Comparison of ENCODE assay signal across 24 mouse cellular contexts in the genomic region with DNA sequence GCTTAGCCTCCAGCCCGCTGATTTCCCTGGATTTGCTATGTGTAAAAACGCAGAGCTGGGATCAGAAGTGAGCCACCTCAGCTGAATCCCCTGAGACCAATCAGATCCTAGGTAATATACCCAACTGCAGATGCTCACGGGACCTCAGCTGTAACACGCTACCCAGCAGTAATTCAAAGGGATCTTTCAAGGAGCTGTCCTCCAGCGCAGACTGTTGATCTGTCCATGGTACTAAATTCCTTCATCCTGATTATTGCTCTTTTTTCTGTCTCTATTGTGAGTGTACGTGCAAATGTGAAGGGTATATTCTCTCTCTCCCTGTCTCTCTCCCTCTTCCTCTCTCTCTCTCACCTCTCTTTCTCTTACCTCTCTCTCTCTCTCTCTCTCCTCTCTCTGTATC. TPM values are rescaled to one million over a fixed set of nuclear protein-coding genes. Genes with fewer than 3 reads are reported as not detected.
A peak's percentile ranks its signal among the peaks of the same experiment; 100 is the strongest.
DNase-seq lines count a peak whose midpoint lies in the region; ATAC-seq and TF ChIP-seq lines count a peak whose summit lies in the region.
"Had no signal": no experiment of that assay in that cellular context is flagged by ENCODE, and none has a peak within 500 bp of the region (broad histone marks: within the 10 kb centered on the region; RNA-seq: fewer than 3 reads in every experiment).

No protein-coding gene starts in this region.

- H3K9me3 ChIP-seq in liver, embryonic 12.5 days (replicated peaks), result no peaks in the 10 kb centered on the region
- H3K9me3 ChIP-seq: embryonic facial prominence, embryonic 13.5 days; heart, embryonic 10.5 days; hindbrain, embryonic 15.5 days; limb, embryonic 13.5 days; stomach, embryonic 15.5 days had no signal

- no peak for TF ChIP-seq POLR2A in liver, adult 2 months (IDR thresholded peaks at IDR 0.05; ENCODE audit: extremely low read depth, insufficient read depth, low read length)

- WGBS in liver, adult 2 months, result 14% methylated on average over 6 of the region's 6 CpGs
- WGBS in liver, embryonic 12.5 days (ENCODE audit: insufficient replicate concordance), result 15% methylated on average over 6 of the region's 6 CpGs

- no peak overlapping the region for H3K4me3 ChIP-seq in liver, adult 2 months (ENCODE audit: insufficient read depth, low read depth, low read length)
- no peak overlapping the region for H3K4me3 ChIP-seq in liver, embryonic 12.5 days
- H3K4me3 ChIP-seq: embryonic facial prominence, embryonic 13.5 days; heart, embryonic 10.5 days; hindbrain, embryonic 15.5 days; layer of hippocampus, adult 2 months; left cerebral cortex, adult 2 months; limb, embryonic 13.5 days; stomach, embryonic 15.5 days had no signal

- H3K27ac ChIP-seq in liver, adult 2 months (replicated peaks; ENCODE audit: insufficient read depth, low read depth, low read length), result peak overlapping the region; percentile 27
- no peak overlapping the region for H3K27ac ChIP-seq in liver, embryonic 12.5 days
- H3K27ac ChIP-seq: embryonic facial prominence, embryonic 13.5 days; heart, embryonic 10.5 days; hindbrain, embryonic 15.5 days; layer of hippocampus, adult 2 months; left cerebral cortex, adult 2 months; limb, embryonic 13.5 days; macrophage; stomach, embryonic 15.5 days had no signal

- DNase-seq in liver, adult 2 months (ENCODE audit: extremely low read depth, low read depth, low spot score), result no peak
- DNase-seq in Muller cell, postnatal 12 days (ENCODE audit: inconsistent ontology term), result peak; percentile 27
- peak; percentile 72 for DNase-seq in embryo, embryonic 10 days (ENCODE audit: low spot score)
- no peak for DNase-seq in layer of hippocampus, adult 11-12 months (ENCODE audit: low spot score)
- no peak for DNase-seq in cerebellum, postnatal 25 days
- DNase-seq: cerebellum, adult 9-10 months; gastrocnemius, postnatal 36 days; heart, postnatal 14 days; liver, postnatal 0 days; midbrain, embryonic 14.5 days; right cerebral cortex, adult 18-20 months; spleen, adult 18-20 months had no signal

- H3K27me3 ChIP-seq in liver, adult 2 months (ENCODE audit: control insufficient read depth, insufficient read depth, low read length), result no peaks in the 10 kb centered on the region
- peaks cover 91% of the 10 kb centered on the region for H3K27me3 ChIP-seq in liver, embryonic 12.5 days (replicated peaks)

- ATAC-seq in liver, embryonic 12.5 days, result no peak
- ATAC-seq in megakaryocyte-erythroid progenitor cell, adult 5-6 weeks (replicated peaks; ENCODE audit: low FRiP score, low TSS enrichment, poor library complexity, severe bottlenecking), result 0 out of 2 replicates have a peak, but pooled peaks have one; percentile 41
- ATAC-seq: CD4-positive, CD25-positive, alpha-beta regulatory T cell, adult 4 months; intestine, embryonic 16.5 days; liver, postnatal 0 days had no signal

- no peak overlapping the region for H3K4me2 ChIP-seq in liver, embryonic 12.5 days
- H3K4me2 ChIP-seq: embryonic facial prominence, embryonic 13.5 days; hindbrain, embryonic 15.5 days; limb, embryonic 13.5 days; stomach, embryonic 15.5 days had no signal

- H3K79me2 ChIP-seq in liver, adult 2 months (ENCODE audit: control insufficient read depth, insufficient read depth, low read length), result no peaks in the 10 kb centered on the region

- H3K9ac ChIP-seq in liver, adult 2 months (ENCODE audit: low read depth, low read length), result no peak overlapping the region
- no peak overlapping the region for H3K9ac ChIP-seq in liver, embryonic 12.5 days
- H3K9ac ChIP-seq: embryonic facial prominence, embryonic 13.5 days; hindbrain, embryonic 15.5 days; limb, embryonic 13.5 days; liver, postnatal 0 days; stomach, embryonic 15.5 days had no signal

- H3K4me1 ChIP-seq in liver, adult 2 months (ENCODE audit: control insufficient read depth, insufficient read depth, low read length), result peaks cover 14% of the 10 kb centered on the region
- 0 out of 2 replicates have a peak, but pooled peaks cover under 1% of the 10 kb centered on the region for H3K4me1 ChIP-seq in liver, embryonic 12.5 days

- no peak for TF ChIP-seq CTCF in liver, adult 2 months (IDR thresholded peaks at IDR 0.05; ENCODE audit: low read depth, low read length)

- no peaks in the 10 kb centered on the region for H3K36me3 ChIP-seq in liver, adult 2 months (ENCODE audit: control insufficient read depth, insufficient read depth, low read length)
- no peaks in the 10 kb centered on the region for H3K36me3 ChIP-seq in liver, embryonic 12.5 days
- H3K36me3 ChIP-seq: embryonic facial prominence, embryonic 13.5 days; heart, embryonic 10.5 days; hindbrain, embryonic 15.5 days; limb, embryonic 13.5 days; stomach, embryonic 15.5 days had no signal

RNA-seq across cellular contexts. Expression of gene Tpbgl, which starts 5.4 kb away (rescaled TPM):
- total RNA-seq in liver, adult 2 months (2014; rRNA removed), result 1.9 and 2.8 TPM in 2 replicates
- 6.3 and 6.4 TPM in 2 replicates for polyA plus RNA-seq in liver, adult 2 months (2012; rRNA removed)
- polyA plus RNA-seq in liver, embryonic 12.5 days (2016; fragmentation: Nextera tagmentation; extraction: Ambion mirVana), result 0.31 and 0.42 TPM in 2 replicates
- 0.35 TPM in 1 of 2 replicates, not detected in the other for total RNA-seq in megakaryocyte-erythroid progenitor cell, adult 5-6 weeks (2014; fragmentation: Nextera tagmentation)
- total RNA-seq in megakaryocyte-erythroid progenitor cell, adult 5-6 weeks (2017), result 0.05 TPM in 1 of 2 replicates, not detected in the other

Comparison
In these comparisons a context has a peak if more than half of its experiments do, and no peak if none do; other contexts are left out.
1. DNase-seq: peak in Muller cell, postnatal 12 days (single experiment) and embryo, embryonic 10 days (single experiment); none in liver, adult 2 months (single experiment), layer of hippocampus, adult 11-12 months (single experiment) and cerebellum, postnatal 25 days (0 of 2).